Mouse (Mus musculus): ENCODE data around the gene Kifc5b.
"Not testable (repeated sequence)": the region's sequence is repeated elsewhere in the genome, so short reads cannot be mapped to it uniquely, and the experiment has no call there.

Kifc5b gene

DNA sequence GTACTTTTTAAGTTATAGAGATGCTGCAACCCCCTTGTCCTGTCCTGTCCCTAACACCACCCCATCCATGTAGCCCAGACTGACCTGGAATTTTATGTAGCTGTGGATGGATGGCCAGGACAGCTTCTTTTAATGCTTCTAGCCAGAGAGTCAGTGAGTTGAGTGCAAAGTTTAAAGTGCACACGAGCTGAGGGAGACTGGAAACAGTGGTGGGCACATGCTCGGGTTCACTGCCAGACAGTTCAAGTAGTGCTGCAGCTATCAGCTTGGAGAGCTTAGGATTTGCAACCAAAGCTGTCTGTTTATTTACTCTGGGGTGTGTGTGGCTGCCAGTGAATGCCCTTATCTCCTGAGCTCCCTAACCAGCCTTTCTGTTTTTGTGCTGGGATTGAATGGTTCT is 2.6 kb downstream of the Kifc5b start:
- not testable (repeated sequence) for DNase-seq

GRCm38 (mm10) chr17:26922368-26922767 is 5.5 kb downstream of the Kifc5b start:
- not testable (repeated sequence) for DNase-seq

DNA sequence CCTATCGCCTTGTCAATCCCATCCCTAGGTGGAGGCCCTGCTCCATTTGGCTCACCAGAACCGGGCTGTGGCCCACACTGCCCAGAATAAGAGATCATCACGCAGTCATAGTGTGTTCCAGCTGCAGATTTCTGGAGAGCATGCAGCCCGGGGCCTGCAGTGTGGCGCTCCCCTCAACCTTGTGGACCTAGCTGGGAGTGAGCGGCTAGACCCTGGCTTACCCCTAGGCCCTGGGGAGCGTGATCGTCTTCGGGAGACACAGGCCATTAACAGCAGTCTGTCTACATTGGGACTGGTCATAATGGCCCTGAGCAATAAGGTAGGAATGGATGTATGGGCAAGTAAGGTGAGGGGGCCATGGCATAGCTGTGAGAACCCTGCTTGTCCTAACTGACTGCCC is 8.5 kb downstream of the Kifc5b start:
- DNase-seq, result not testable (repeated sequence)

GRCm38 (mm10) chr17:26931795-26932194 is 14.9 kb downstream of the Kifc5b start:
- DNase-seq, result peak; percentile 55 to 67

DNA sequence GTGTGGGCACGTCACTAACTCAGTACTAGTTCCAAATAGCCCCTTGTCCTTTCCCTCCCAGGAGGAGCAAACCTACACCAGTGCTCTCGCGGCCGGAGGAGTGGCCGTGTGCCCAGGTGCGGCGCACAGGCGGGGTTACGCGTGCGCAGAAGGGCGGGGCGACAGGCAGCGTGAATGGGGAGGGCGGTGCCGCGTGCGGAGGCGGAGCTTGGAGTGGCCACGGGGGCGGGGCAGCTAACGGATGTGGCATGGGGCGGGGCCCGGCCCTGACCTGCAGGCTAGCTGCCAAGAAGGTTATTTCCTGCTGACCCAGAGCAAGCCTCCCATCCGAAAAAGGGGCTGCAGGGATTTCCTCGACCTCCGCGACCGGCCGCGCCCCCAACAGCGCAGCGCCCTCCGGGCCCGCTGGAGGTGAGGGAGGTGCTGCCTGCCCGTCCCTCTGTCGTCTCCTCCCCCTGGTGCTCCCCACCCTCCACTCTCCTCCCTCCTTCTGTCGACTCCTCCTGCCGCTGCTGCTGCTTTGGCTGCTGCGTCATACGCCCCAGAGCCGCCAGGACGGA is 16.0 kb downstream of the Kifc5b start, which contains the start of gene Phf1:
Gene Phf1 (plus strand): TSS at position 214 of the 560 bp plus-strand sequence.
- DNase-seq, result peak; percentile 98

DNA sequence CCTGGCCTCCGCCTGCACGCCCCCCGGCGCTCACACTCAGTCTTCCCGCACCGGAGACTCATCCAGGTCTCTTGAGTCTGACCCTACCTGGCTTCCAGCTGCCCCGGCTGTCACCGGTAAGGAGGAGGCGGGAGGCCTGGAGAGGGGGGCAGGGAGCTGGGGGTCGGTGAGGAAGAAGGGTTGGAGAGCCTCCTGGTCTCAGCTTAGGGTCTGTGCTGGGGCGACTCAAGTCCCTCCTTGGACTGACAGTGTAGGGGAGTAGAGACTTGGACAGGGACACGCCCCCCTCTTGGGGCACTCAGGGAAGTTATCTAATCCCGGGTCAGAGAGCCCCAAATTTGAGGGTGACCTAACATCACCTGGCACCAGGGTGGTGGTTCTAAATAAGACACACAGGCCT is 16.5 kb downstream of the Kifc5b start:
- no peak for DNase-seq

- DNase-seq, result no peak
Observed at GRCm38 (mm10) chr17:26933885-26934827, 17.3 kb downstream of the Kifc5b start.

GRCm38 (mm10) chr17:26935027-26935426 is 18.1 kb downstream of the Kifc5b start:
- DNase-seq, result no peak

DNA sequence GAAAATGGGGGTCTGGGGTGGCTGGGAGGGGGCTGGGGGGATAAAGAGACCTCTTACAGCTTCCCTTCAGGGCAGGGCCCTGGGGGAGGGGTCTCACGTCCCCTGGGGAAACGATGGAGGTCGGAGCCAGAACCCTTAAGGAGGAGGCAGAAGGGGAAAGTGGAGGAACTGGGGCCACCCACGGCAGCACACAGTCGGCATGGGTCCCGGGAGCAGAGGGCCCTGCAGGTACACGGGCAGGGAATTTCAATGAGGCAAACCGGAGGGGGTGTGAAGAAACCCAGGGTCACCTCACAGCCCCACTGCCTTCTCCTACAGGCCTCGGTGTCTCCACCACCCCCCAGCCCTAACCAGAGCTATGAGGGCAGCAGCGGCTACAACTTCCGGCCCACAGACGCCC is 19.6 kb downstream of the Kifc5b start:
- DNase-seq, result peak in 1 of 2 experiments; percentile 19

GRCm38 (mm10) chr17:26936921-26937695 is 20.2 kb downstream of the Kifc5b start:
- DNase-seq, result peak in 1 of 2 experiments; percentile 21

DNA sequence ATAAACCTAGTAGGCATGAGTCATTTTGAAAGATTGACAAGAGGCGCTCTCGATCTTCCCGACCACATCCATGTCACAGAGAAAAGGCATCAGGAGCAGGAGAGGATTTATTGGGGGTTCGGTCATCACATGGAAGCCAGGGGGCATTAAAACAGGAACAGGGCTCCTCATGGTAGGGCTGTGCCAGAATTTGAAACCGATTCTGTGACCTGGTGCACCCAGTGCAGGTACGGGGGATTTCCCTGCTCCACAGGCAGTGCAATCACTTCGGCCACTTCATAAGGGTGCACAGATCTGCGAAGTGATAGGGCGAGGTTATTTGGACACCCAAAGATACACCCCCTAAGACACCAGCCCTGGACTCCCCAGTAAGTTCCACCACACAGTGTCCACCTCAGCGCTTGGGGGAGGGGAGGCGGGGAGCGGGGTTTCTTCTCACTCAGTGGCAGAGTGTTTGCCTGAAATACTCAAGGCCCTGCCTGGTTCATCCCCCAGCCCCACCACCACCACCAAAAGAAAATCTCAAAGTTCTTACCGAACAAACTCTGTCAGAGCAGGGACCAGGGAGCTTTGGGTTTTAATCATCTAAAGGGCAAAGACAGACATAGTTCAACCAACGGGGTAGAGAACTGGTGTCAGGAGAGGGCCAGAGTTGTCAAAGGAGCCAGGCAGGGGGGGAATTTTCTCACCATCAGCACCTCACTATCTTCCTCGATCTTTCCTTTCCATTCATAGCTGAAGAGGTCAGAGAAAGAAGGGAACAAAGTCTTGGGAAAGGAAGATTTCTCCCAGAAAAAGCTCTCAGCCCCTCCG is 21.2 kb downstream of the Kifc5b start:
- peak in 1 of 2 experiments; percentile 29 for DNase-seq

GRCm38 (mm10) chr17:26938731-26939130 is 21.8 kb downstream of the Kifc5b start:
- DNase-seq, result peak; percentile 55 to 62

DNA sequence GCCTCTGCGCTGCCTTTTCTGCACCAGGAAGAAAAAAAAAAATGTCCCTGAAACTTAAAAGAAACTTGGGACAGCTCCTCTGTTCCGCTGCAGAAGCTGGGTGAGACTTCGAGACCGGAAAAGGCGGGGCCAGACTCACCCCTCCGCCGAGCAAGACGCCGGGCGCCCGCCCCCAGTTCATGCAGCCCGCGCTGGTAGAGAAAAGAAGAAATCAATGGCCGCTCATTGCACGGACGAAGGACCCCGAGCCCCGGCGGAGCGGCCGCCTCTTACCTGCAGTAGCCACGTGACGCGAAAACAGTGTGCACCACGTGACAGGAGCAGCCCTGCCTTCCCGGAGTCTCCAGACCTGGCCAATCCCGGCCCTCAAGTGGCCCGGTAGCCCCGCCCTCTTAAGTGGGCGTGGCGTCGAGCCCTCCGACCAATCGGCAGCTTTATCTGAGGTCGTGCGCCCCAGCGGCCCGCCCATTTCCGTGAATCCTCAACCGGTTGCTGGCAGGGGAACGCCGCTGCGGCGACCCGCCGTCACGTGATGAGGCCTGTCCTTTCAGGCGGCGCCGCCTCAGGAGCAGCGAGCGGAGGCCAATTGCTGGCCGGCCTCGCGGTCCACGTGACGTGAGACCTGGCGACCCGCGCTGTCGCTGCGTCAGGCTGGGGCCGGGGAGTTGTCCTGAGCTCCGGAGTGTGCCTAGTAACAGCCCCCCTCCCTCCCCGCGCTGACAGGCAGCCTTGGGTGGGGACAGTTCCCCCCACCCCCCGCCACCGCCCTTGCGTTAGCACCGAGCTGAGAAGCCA is 22.5 kb downstream of the Kifc5b start, which contains the start of gene Cuta:
Gene Cuta (minus strand): TSS at position 392 of the 795 bp plus-strand sequence.
- peak; percentile 99 to 100 for DNase-seq

DNA sequence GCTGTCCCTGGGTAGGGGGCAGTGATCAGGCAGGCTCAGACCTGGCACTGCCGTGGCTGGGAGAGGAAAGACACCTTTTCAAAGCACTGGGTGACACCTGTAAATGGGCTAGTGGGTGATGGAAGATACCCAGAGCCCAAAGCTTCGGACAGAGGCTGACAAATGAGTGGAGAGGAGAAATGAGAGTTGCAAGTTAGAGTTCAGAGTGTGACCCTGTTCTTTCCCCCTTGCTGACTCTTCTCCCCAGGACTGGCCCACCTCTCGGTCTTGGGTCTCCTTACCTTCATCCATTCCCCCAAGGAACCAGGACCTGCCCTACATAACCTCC is 23.0 kb downstream of the Kifc5b start:
- peak in 1 of 2 experiments; percentile 39 for DNase-seq

- DNase-seq, result peak; percentile 77 to 86
Observed at GRCm38 (mm10) chr17:26941031-26941789, 24.3 kb downstream of the Kifc5b start, which contains the start of gene Syngap1. TSS of gene Syngap1 (plus strand) at chr17:26941253.

- DNase-seq, result peak; percentile 33 to 59
Observed at GRCm38 (mm10) chr17:26941841-26942570, 25.1 kb downstream of the Kifc5b start.

DNA sequence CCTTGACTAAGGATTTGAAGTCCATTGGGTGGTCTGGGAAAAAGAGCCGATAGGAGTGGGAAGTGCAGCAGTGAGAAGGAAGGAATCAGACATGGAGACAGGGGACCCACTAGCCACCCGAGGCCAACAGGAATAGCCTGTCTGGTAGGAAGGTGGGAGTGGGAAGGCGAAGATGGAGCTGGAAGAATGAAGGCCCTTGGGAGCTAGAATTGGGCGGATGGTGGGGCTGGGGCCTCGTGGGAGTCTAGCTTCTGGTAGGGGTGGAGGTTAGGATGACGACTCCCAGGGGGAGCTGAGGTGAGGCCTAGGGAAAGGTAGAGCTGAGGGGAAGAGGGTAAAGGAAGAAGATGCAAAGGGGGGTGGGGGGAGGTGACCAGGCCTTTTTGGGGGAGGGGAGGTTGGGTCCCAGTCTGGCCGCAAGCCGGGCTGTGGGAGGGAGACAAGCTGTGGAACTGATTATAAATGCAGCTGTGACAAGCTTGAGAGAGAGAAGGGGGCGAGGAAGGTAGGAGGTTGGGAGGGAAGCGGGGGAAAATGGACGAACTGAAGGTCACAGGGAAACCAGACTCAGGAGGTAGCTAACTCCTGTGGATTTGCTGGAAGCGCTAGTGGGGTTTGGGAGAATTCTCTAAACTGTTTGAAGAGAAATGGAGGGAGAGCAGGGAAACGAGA is 29.1 kb downstream of the Kifc5b start:
- DNase-seq, result peak in 1 of 2 experiments; percentile 29

DNA sequence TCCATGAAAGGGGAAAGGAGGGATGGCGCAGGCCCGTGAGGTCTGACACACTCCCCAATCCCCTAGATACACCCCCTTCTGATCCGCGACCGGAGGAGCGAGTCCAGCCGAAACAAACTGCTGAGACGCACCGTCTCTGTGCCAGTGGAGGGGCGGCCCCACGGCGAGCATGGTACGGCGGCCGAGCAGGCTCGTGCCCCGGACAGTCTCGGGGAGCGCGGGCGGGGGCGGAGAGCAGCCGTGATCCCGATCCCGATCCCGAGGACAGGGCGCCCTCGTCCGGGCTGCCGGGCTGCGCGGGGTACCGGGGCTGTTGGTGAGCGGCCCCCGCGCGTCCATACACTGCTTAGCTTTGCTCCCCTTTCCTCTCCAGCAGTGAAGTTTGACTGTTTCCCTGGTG is 29.7 kb downstream of the Kifc5b start:
- DNase-seq, result peak; percentile 75 to 76
